In genomic region chr11:4972967-4973870, GRCm38 (mm10) we compare ENCODE assay signal across 8 mouse cellular contexts. TPM values are rescaled to one million over a fixed set of nuclear protein-coding genes. Genes with fewer than 3 reads are reported as not detected.
DNase-seq lines count a peak whose midpoint lies in the region; ATAC-seq and TF ChIP-seq lines count a peak whose summit lies in the region.

No protein-coding gene starts in this region.

- H3K9ac ChIP-seq in forebrain, embryonic 14.5 days (ENCODE audit: low read length): no peak overlapping the region
- no peak overlapping the region for H3K9ac ChIP-seq in liver, embryonic 15.5 days

- ATAC-seq in forebrain, embryonic 14.5 days: no peak
- ATAC-seq in liver, embryonic 15.5 days (ENCODE audit: insufficient read depth): peak; percentile 63

- peak; percentile 79; the same call in 1 of the 2 replicates for TF ChIP-seq CTCF in brain, embryonic 14.5 days (IDR thresholded peaks at IDR 0.05; ENCODE audit: borderline replicate concordance, extremely low read depth, insufficient read depth, insufficient read length)

- H3K4me1 ChIP-seq in forebrain, embryonic 14.5 days (ENCODE audit: control insufficient read depth, insufficient read depth, low read length): no peaks in the 10 kb centered on the region
- peaks cover 29% of the 10 kb centered on the region for H3K4me1 ChIP-seq in liver, embryonic 15.5 days (replicated peaks)

- no peak for TF ChIP-seq POLR2A in brain, embryonic 14.5 days (IDR thresholded peaks at IDR 0.05; ENCODE audit: borderline replicate concordance, extremely low read depth, insufficient read depth, insufficient read length, poor library complexity, severe bottlenecking)

- WGBS in forebrain, embryonic 14.5 days: 63% methylated on average over 13 of the region's 13 CpGs
- 44% methylated on average over 13 of the region's 13 CpGs for WGBS in liver, embryonic 15.5 days (ENCODE audit: insufficient replicate concordance)

- H3K4me2 ChIP-seq in forebrain, embryonic 14.5 days (ENCODE audit: low read length): no peak overlapping the region
- H3K4me2 ChIP-seq in liver, embryonic 15.5 days: no peak overlapping the region

- no peak overlapping the region for H3K4me3 ChIP-seq in forebrain, embryonic 14.5 days (ENCODE audit: low read depth, low read length)
- H3K4me3 ChIP-seq in liver, embryonic 15.5 days (replicated peaks): no peak overlapping the region

- H3K9me3 ChIP-seq in forebrain, embryonic 14.5 days (replicated peaks; ENCODE audit: control insufficient read depth, low read length): no peaks in the 10 kb centered on the region
- H3K9me3 ChIP-seq in liver, embryonic 15.5 days (replicated peaks): no peaks in the 10 kb centered on the region

- peak; percentile 86 for DNase-seq in 3T3-L1 (ENCODE audit: low read depth, low spot score)
- peak; percentile 74 for DNase-seq in CD4-positive helper T cell, adult 2 months (ENCODE audit: low read depth, low spot score)
- peak; percentile 82 for DNase-seq in brain, embryonic 14.5 days (ENCODE audit: low read depth)
- peak; percentile 82 for DNase-seq in forebrain, embryonic 14.5 days (ENCODE audit: low spot score)
- DNase-seq in kidney, adult 9 months: peak; percentile 74
- DNase-seq in retina, adult 2 months (ENCODE audit: low read depth, low spot score): peak; percentile 62
- no peak for DNase-seq in ovary, adult 18-20 months (ENCODE audit: low spot score)

- no peak overlapping the region for H3K27ac ChIP-seq in forebrain, embryonic 14.5 days (ENCODE audit: low read depth, low read length)
- H3K27ac ChIP-seq in liver, embryonic 15.5 days (replicated peaks): peak overlapping the region; percentile 54

- no peaks in the 10 kb centered on the region for H3K27me3 ChIP-seq in forebrain, embryonic 14.5 days (replicated peaks; ENCODE audit: control insufficient read depth, insufficient read depth, low read length)
- peaks cover 10% of the 10 kb centered on the region; the same call in 1 of the 2 replicates for H3K27me3 ChIP-seq in liver, embryonic 15.5 days

- H3K36me3 ChIP-seq in forebrain, embryonic 14.5 days (ENCODE audit: control insufficient read depth, insufficient read depth, low read length): no peaks in the 10 kb centered on the region
- H3K36me3 ChIP-seq in liver, embryonic 15.5 days (replicated peaks): no peaks in the 10 kb centered on the region

RNA-seq across cellular contexts. Expression of gene Ap1b1, which starts 13.4 kb away (rescaled TPM):
- polyA plus RNA-seq in brain, embryonic 14.5 days (2012; rRNA removed): 110 and 115 TPM in 2 replicates
- polyA plus RNA-seq in forebrain, embryonic 14.5 days (2014; fragmentation: Nextera tagmentation; extraction: Ambion mirVana): 58.4 and 75.5 TPM in 2 replicates
- 76.7 and 81.9 TPM in 2 replicates for polyA plus RNA-seq in liver, embryonic 15.5 days (2015; fragmentation: Nextera tagmentation; extraction: Ambion mirVana)

RNA-seq across cellular contexts. Expression of gene Nefh, which starts 25.4 kb away (rescaled TPM):
- 1.5 and 4.9 TPM in 2 replicates for polyA plus RNA-seq in brain, embryonic 14.5 days (2012; rRNA removed)
- 0.75 and 1.0 TPM in 2 replicates for polyA plus RNA-seq in forebrain, embryonic 14.5 days (2014; fragmentation: Nextera tagmentation; extraction: Ambion mirVana)
- polyA plus RNA-seq in liver, embryonic 15.5 days (2015; fragmentation: Nextera tagmentation; extraction: Ambion mirVana): 0.07 and 0.10 TPM in 2 replicates
